Mouse (Mus musculus) erythroblast, embryonic 14.5 days (primary cell): Measurements from ENCODE around the gene Neurod2. TPM values are rescaled to one million over a fixed set of nuclear protein-coding genes. Genes with fewer than 3 reads are reported as not detected.

Experiments used
- H3K27me3 ChIP-seq: 2 replicates; pipeline ENCODE4 v1.6.1; 2012; ENCODE audit warnings: inconsistent platforms; ENCODE audit not compliant: control insufficient read depth
- H3K36me3 ChIP-seq: 2 replicates; pipeline ENCODE4 v1.6.1; 2012; ENCODE audit warnings: mild to moderate bottlenecking, inconsistent platforms; ENCODE audit not compliant: control insufficient read depth
- H3K4me1 ChIP-seq: 2 replicates; pipeline ENCODE4 v1.6.1; 2012; ENCODE audit warnings: inconsistent platforms; ENCODE audit not compliant: control insufficient read depth
- H3K4me3 ChIP-seq: replicated peaks from 2 replicates; pipeline ENCODE3; 2012; ENCODE audit warnings: moderate library complexity, mild to moderate bottlenecking, inconsistent platforms
- H3K9me3 ChIP-seq: 2 replicates; pipeline ENCODE4 v1.6.1; 2012; ENCODE audit warnings: low read length, inconsistent platforms, mixed read lengths; ENCODE audit not compliant: control insufficient read depth
- GATA1 ChIP-seq: IDR thresholded peaks from 2 replicates; pipeline ENCODE4 v1.6.1; 2012; ENCODE audit warnings: low read length, inconsistent platforms, mixed read lengths
- TAL1 ChIP-seq: IDR thresholded peaks from 3 replicates; pipeline ENCODE4 v1.6.1; 2012; ENCODE audit warnings: low read length, inconsistent platforms, mixed read lengths
- polyA plus RNA-seq: library from polyadenylated mRNA; stranded (reverse); fragments of >175 nt; gene quantifications from 2 replicates; pipeline ENCODE4 v1.2.3, GENCODE M21; 2012

The Neurod2 gene
- polyA plus RNA-seq, 1 experiment = not detected

DNA sequence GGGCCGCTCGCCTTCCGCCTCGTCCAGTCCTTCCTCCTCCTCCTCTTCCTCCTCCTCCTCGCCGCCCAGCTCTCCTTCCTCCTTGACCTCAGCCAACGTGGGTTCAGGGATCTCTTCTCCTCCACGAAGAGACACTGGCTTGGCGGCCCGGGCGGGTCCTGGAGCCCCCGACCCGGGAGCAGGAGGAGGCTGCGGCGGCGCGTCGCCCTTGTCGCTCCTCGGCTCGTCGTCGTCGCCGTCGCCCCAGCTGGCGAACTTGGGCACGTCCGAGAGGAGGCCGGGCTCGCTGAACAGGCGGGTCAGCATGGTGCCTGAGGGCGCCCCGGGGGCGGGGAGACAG is 1.4 kb downstream of the Neurod2 start:
- H3K4me1 ChIP-seq = peaks cover 2% of the 10 kb centered on the region
- no peak for TF ChIP-seq TAL1
- peaks cover 100% of the 10 kb centered on the region for H3K27me3 ChIP-seq
- H3K36me3 ChIP-seq = no peaks in the 10 kb centered on the region
- H3K9me3 ChIP-seq = peaks cover 5% of the 10 kb centered on the region; the same call in 1 of the 2 replicates
- H3K4me3 ChIP-seq = no peak overlapping the region

GRCm38 (mm10) chr11:98327136-98328030 is 2.1 kb downstream of the Neurod2 start:
- TF ChIP-seq TAL1 = no peak
- TF ChIP-seq GATA1 = no peak
- no peak overlapping the region for H3K4me3 ChIP-seq
- H3K9me3 ChIP-seq = peaks cover 5% of the 10 kb centered on the region; the same call in 1 of the 2 replicates
- H3K36me3 ChIP-seq = no peaks in the 10 kb centered on the region
- H3K27me3 ChIP-seq = peaks cover 100% of the 10 kb centered on the region
- H3K4me1 ChIP-seq = peaks cover 2% of the 10 kb centered on the region

- TF ChIP-seq TAL1 = no peak
- TF ChIP-seq GATA1 = no peak
- H3K4me3 ChIP-seq = no peak overlapping the region
These were observed 2.7 kb downstream of the Neurod2 start for GRCm38 (mm10) chr11:98326741-98327135.

GRCm38 (mm10) chr11:98325821-98326218 is 3.6 kb downstream of the Neurod2 start:
- Histone ChIP-seq H3K27me3 (peaks cover 100% of the 10 kb centered on the region), H3K4me3 (no peak overlapping the region)
- TF ChIP-seq GATA1 (no peak), TAL1 (no peak)

More at GRCm38 (mm10) chr11:98326741-98327135, 2.7 kb downstream of the Neurod2 start:
- H3K9me3 ChIP-seq = peaks cover 5% of the 10 kb centered on the region; the same call in 1 of the 2 replicates
- H3K36me3 ChIP-seq = no peaks in the 10 kb centered on the region
- H3K27me3 ChIP-seq = peaks cover 100% of the 10 kb centered on the region
- H3K4me1 ChIP-seq = peaks cover 2% of the 10 kb centered on the region

GRCm38 (mm10) chr11:98325191-98325820 is 4.1 kb downstream of the Neurod2 start:
- no peak overlapping the region for H3K4me3 ChIP-seq
- peaks cover 2% of the 10 kb centered on the region for H3K4me1 ChIP-seq
- no peaks in the 10 kb centered on the region for H3K36me3 ChIP-seq
- no peak for TF ChIP-seq TAL1
- no peak for TF ChIP-seq GATA1
- H3K9me3 ChIP-seq = peaks cover 5% of the 10 kb centered on the region; the same call in 1 of the 2 replicates
- peaks cover 100% of the 10 kb centered on the region for H3K27me3 ChIP-seq

More at GRCm38 (mm10) chr11:98325821-98326218, 3.6 kb downstream of the Neurod2 start:
- Histone ChIP-seq H3K36me3 (no peaks in the 10 kb centered on the region), H3K9me3 (peaks cover 5% of the 10 kb centered on the region; the same call in 1 of the 2 replicates), H3K4me1 (peaks cover 2% of the 10 kb centered on the region)

GRCm38 (mm10) chr11:98323933-98324332 is 5.5 kb downstream of the Neurod2 start:
- Histone ChIP-seq H3K9me3 (peaks cover 5% of the 10 kb centered on the region; the same call in 1 of the 2 replicates), H3K4me1 (peaks cover 2% of the 10 kb centered on the region), H3K27me3 (peaks cover 100% of the 10 kb centered on the region), H3K4me3 (no peak overlapping the region), H3K36me3 (no peaks in the 10 kb centered on the region)
- no peak for TF ChIP-seq GATA1
- TF ChIP-seq TAL1 = no peak

GRCm38 (mm10) chr11:98323136-98323866 is 6.1 kb downstream of the Neurod2 start:
- peaks cover 100% of the 10 kb centered on the region for H3K27me3 ChIP-seq
- no peaks in the 10 kb centered on the region for H3K36me3 ChIP-seq
- TF ChIP-seq TAL1 (no peak), GATA1 (no peak)

DNA sequence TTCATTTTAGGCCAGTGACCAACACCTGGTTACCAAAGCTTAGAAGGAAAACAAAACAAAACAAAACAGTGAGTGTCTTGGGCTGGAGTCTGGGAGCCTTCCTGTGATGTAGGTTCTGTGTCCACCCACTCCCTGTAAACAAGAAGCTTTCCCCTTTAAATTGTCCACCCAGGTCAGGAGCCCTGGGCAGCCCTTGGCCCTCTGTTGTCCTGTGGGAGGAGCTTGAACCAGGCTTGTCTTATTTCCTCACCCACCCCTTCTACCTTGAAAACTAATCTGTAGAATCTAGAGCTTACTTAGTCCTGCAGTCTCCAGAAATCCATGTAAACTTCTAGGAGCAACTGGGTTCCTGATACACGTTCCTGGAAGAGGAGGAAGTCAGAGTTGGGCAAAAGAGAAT is 7.3 kb downstream of the Neurod2 start:
- no peak for TF ChIP-seq TAL1
- no peak for TF ChIP-seq GATA1
- Histone ChIP-seq H3K9me3 (peaks cover 1% of the 10 kb centered on the region; the same call in 1 of the 2 replicates), H3K4me1 (no peaks in the 10 kb centered on the region), H3K36me3 (no peaks in the 10 kb centered on the region), H3K27me3 (peaks cover 100% of the 10 kb centered on the region), H3K4me3 (no peak overlapping the region)

More at GRCm38 (mm10) chr11:98323136-98323866, 6.1 kb downstream of the Neurod2 start:
- Histone ChIP-seq H3K4me3 (no peak overlapping the region), H3K4me1 (peaks cover 2% of the 10 kb centered on the region), H3K9me3 (peaks cover 5% of the 10 kb centered on the region; the same call in 1 of the 2 replicates)
